Mouse (Mus musculus) brown adipose tissue, adult 24 weeks (tissue): Measurements from ENCODE around the gene Uqcr11. TPM values are rescaled to one million over a fixed set of nuclear protein-coding genes. Genes with fewer than 3 reads are reported as not detected.

Experiments used
- H3K27ac ChIP-seq: fragments of 200-500 bp; replicated peaks from 2 replicates; pipeline ENCODE4 v1.5.1; 2012; ENCODE audit warnings: low read depth, mild to moderate bottlenecking, low read length
- H3K4me1 ChIP-seq: fragments of 200-500 bp; 2 replicates; pipeline ENCODE4 v1.6.1; 2012; ENCODE audit warnings: low read length, mixed read lengths; ENCODE audit not compliant: control insufficient read depth, insufficient read depth, insufficient read length
- H3K4me3 ChIP-seq: fragments of 200-500 bp; 2 replicates; pipeline ENCODE4 v1.5.1; 2012; ENCODE audit warnings: low read depth, mild to moderate bottlenecking, low read length, moderate library complexity; ENCODE audit not compliant: insufficient read depth
- polyA plus RNA-seq: library from polyadenylated mRNA; stranded (reverse); fragments of >200 nt; gene quantifications from 2 replicates; pipeline ENCODE4 v1.2.4, GENCODE M21; 2012; ENCODE audit not compliant: missing spikeins, insufficient read depth, insufficient read length

The Uqcr11 gene
- polyA plus RNA-seq, 1 experiment: 2,993 TPM

- Histone ChIP-seq H3K4me3 (no peak within 1 kb of the TSS), H3K4me1 (no peaks in the 10 kb centered on the region)
Measured at GRCm38 (mm10) chr10:80356001-80356682, 50.5 kb downstream of the Uqcr11 start, which contains the start of gene Plk5. TSS of gene Plk5 (plus strand) at chr10:80356459.

DNA sequence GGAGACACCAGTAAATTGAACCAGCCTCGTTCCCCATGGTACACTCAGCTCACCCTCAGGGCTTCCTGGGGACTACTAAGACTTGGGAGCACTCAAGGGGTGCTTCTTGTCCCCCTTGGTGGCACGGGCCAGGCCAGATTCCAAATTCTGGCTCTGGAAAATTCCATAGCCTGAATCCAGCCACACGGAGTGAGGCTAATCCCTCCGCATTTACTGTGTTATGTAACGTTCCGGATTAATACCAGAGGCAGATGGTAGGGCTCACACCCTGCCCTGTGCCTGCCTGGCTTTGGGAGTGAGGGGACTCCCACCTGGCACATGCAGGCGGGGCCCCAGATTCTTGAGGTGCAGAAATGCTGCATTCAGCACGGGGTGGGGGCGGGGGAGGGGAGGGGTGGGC is 51.2 kb downstream of the Uqcr11 start:
- Histone ChIP-seq H3K4me3 (no peak overlapping the region), H3K4me1 (no peaks in the 10 kb centered on the region), H3K27ac (no peak overlapping the region)

More at GRCm38 (mm10) chr10:80356001-80356682, 50.5 kb downstream of the Uqcr11 start, which contains the start of gene Plk5:
- H3K27ac ChIP-seq: no peak within 1 kb of the TSS

Other genes starting within 250 kb of the Uqcr11 start
- gene Cirbp, start 240.8 kb downstream of the Uqcr11 start, polyA plus RNA-seq: 15.1 and 27.5 TPM in 2 replicates
- gene 1600002K03Rik, start 233.9 kb downstream of the Uqcr11 start, polyA plus RNA-seq: 10.9 and 14.9 TPM in 2 replicates
- 1.0 and 1.1 TPM in 2 replicates for gene Efna2, start 227.3 kb downstream of the Uqcr11 start, polyA plus RNA-seq
- 9.7 and 11.1 TPM in 2 replicates for gene Mum1, start 180.4 kb downstream of the Uqcr11 start, polyA plus RNA-seq
- gene Ndufs7, start 157.7 kb downstream of the Uqcr11 start, polyA plus RNA-seq: 732 and 1,152 TPM in 2 replicates
- 10.5 and 17.8 TPM in 2 replicates for gene Gamt, start 145.8 kb downstream of the Uqcr11 start, polyA plus RNA-seq
- gene Dazap1, start 145.3 kb downstream of the Uqcr11 start, polyA plus RNA-seq: 51.6 and 76.7 TPM in 2 replicates
- gene Rps15, start 114.4 kb downstream of the Uqcr11 start, polyA plus RNA-seq: 1,089 and 1,107 TPM in 2 replicates
- gene Apc2, start 110.9 kb downstream of the Uqcr11 start, polyA plus RNA-seq: 0.38 TPM in 1 of 2 replicates, not detected in the other
- gene 2310011J03Rik, start 86.3 kb downstream of the Uqcr11 start, polyA plus RNA-seq: 24.3 and 25.7 TPM in 2 replicates
- gene Pcsk4, start 77.3 kb downstream of the Uqcr11 start, polyA plus RNA-seq: 4.3 and 7.8 TPM in 2 replicates
- 15.7 and 17.7 TPM in 2 replicates for gene Reep6, start 76.9 kb downstream of the Uqcr11 start, polyA plus RNA-seq
- gene Adamtsl5, start 58.4 kb downstream of the Uqcr11 start, polyA plus RNA-seq: 2.9 and 4.2 TPM in 2 replicates
- gene Plk5, start 50.4 kb downstream of the Uqcr11 start, polyA plus RNA-seq: not detected in 2 replicates
- 3.3 and 3.7 TPM in 2 replicates for gene Mex3d, start 19.2 kb downstream of the Uqcr11 start, polyA plus RNA-seq
- 79.3 and 90.4 TPM in 2 replicates for gene Mbd3, start 7.3 kb downstream of the Uqcr11 start, polyA plus RNA-seq
- 11.4 and 15.1 TPM in 2 replicates for gene Tcf3, start 26.8 kb upstream of the Uqcr11 start, polyA plus RNA-seq
- not detected in 2 replicates for gene Onecut3, start 88.0 kb upstream of the Uqcr11 start, polyA plus RNA-seq
- gene Atp8b3, start 132.3 kb upstream of the Uqcr11 start, polyA plus RNA-seq: not detected in 2 replicates
- 10.8 and 13.8 TPM in 2 replicates for gene Rexo1, start 154.7 kb upstream of the Uqcr11 start, polyA plus RNA-seq
- gene Klf16, start 170.5 kb upstream of the Uqcr11 start, polyA plus RNA-seq: 4.1 and 4.2 TPM in 2 replicates
- gene Abhd17a, start 183.5 kb upstream of the Uqcr11 start, polyA plus RNA-seq: 76.3 and 81.6 TPM in 2 replicates
- 14.6 and 16.2 TPM in 2 replicates for gene Scamp4, start 196.0 kb upstream of the Uqcr11 start, polyA plus RNA-seq
- 1.0 TPM in 1 of 2 replicates, not detected in the other for gene Adat3, start 196.1 kb upstream of the Uqcr11 start, polyA plus RNA-seq
- 0.67 and 0.75 TPM in 2 replicates for gene Gm49322, start 199.2 kb upstream of the Uqcr11 start, polyA plus RNA-seq
- gene Csnk1g2, start 216.0 kb upstream of the Uqcr11 start, polyA plus RNA-seq: 50.9 and 67.7 TPM in 2 replicates